Mouse (Mus musculus) bone marrow macrophage, adult 2 months (primary cell): ENCODE data around the gene Ppp2r3d. TPM values are rescaled to one million over a fixed set of nuclear protein-coding genes. Genes with fewer than 3 reads are reported as not detected.
A peak's percentile ranks its signal among the peaks of the same experiment; 100 is the strongest.

Experiments
- H3K27ac ChIP-seq: 2 replicates; pipeline ENCODE4 v1.5.1; 2012; ENCODE audit warnings: low read depth, low read length; ENCODE audit not compliant: insufficient read depth
- H3K4me1 ChIP-seq: 2 replicates; pipeline ENCODE4 v1.6.1; 2012; ENCODE audit warnings: low read length; ENCODE audit not compliant: control insufficient read depth, insufficient read depth
- H3K4me3 ChIP-seq: 2 replicates; pipeline ENCODE4 v1.5.1; 2012; ENCODE audit warnings: mild to moderate bottlenecking, low read length, moderate library complexity; ENCODE audit not compliant: insufficient read depth
- CTCF ChIP-seq: IDR thresholded peaks from 2 replicates; pipeline ENCODE4 v1.5.1; 2012; ENCODE audit warnings: low read depth, mild to moderate bottlenecking, low read length, moderate library complexity
- POLR2A ChIP-seq: IDR thresholded peaks from 2 replicates; pipeline ENCODE4 v1.6.1; 2012; ENCODE audit warnings: mild to moderate bottlenecking, low read depth, low read length, borderline replicate concordance
- polyA plus RNA-seq: library from polyadenylated mRNA; stranded (reverse); fragments of >200 nt; gene quantifications from 2 replicates; pipeline ENCODE4 v1.2.4, GENCODE M21; 2012; ENCODE audit not compliant: missing spikeins, insufficient read depth, insufficient read length

Gene Ppp2r3d
- polyA plus RNA-seq, 1 experiment = 110 TPM

- no peak overlapping the region for H3K4me3 ChIP-seq
Observed at GRCm38 (mm10) chr9:124439403-124439847, 37.3 kb downstream of the Ppp2r3d start.

GRCm38 (mm10) chr9:124438686-124439346, 37.9 kb downstream of the Ppp2r3d start:
- Histone ChIP-seq H3K4me1 (no peaks in the 10 kb centered on the region), H3K27ac (no peak overlapping the region), H3K4me3 (no peak overlapping the region)
- no peak for TF ChIP-seq POLR2A
- TF ChIP-seq CTCF = no peak

More at GRCm38 (mm10) chr9:124439403-124439847, 37.3 kb downstream of the Ppp2r3d start:
- no peak overlapping the region for H3K27ac ChIP-seq
- H3K4me1 ChIP-seq = no peaks in the 10 kb centered on the region
- no peak for TF ChIP-seq CTCF
- TF ChIP-seq POLR2A = no peak

DNA sequence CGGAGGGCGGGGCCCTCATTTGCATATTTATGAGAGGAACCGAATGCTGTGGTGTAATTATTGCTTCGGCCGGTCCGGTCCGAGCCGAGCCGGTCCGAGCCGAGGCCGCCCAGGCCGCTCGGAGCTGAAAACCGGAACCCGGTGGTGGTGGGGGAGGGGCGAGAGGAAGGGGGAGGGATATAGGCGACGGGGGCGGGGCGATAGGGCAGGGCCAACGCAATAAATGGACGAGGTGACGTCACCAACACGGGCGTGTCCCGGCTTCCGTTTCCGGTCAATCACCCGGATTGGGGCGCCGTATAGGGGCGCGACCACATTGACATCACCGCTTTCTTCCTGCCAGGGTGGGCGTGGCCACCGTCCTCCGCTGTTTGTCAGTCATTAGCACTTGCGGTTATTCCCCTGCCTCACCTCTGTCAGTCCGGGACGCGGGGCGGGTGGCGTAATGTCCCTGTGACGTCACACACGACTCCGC, 51.2 kb downstream of the Ppp2r3d start:
- peak overlapping the region; percentile 97 for H3K27ac ChIP-seq
- no peak for TF ChIP-seq CTCF
- no peak for TF ChIP-seq POLR2A
- H3K4me1 ChIP-seq = no peaks in the 10 kb centered on the region
- H3K4me3 ChIP-seq = peak overlapping the region; percentile 73

DNA sequence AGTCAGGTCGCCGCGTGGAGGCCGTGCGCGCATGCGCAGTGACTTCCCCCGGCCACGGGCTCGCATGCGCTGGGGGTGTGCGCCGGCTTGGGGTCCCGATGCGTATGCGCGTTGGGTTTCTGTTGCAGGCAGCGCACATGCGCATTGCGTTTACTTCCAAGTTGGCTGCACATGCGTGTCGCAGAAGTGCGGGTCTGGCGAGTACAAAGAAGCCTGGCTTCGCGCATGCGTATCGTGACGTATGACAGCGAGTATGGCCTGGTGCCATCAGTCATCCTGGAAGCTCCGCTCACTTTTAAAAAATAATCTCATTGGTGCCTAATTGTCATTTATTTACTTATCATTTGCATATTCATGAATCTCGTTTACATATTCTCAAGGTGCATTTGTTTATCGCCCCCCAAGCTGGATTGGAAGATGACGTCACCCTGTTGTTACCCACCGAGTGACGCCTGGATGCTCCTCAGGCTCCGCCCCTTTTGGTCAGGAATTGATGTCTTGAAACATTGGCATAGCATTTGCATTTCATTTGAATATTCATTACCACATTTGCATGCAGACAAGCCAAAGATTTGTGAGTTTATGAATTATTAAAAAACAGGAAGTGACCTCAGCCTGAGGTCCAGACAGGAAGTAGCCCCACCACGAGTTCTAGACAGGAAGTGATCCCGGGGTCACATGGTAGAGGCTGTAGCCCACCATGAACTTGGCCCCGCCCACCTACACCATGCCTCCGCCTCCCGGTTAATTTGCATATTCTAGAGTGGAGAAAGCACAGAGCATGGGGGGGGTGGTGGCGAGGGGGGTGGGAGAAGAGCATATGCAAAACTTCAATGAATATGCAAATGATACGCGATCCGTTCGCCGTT, 51.9 kb downstream of the Ppp2r3d start:
- TF ChIP-seq CTCF (no peak), POLR2A (no peak)
- Histone ChIP-seq H3K4me3 (peak overlapping the region; percentile 73), H3K4me1 (no peaks in the 10 kb centered on the region), H3K27ac (peak overlapping the region; percentile 97)

DNA sequence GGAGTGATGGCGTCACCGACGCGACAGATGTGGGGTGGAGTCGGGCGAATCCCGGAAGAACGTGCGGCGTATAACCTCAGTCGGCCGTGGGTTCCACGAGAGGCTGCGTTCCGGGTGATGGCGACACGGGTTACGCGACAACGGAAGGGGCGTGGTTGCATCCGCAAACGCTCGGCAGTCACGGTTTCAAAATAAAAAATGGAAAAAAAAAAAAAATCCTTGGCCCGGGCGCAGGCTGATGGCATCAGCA, 52.5 kb downstream of the Ppp2r3d start:
- no peak for TF ChIP-seq CTCF
- TF ChIP-seq POLR2A = no peak
- peak overlapping the region; percentile 97 for H3K27ac ChIP-seq
- H3K4me1 ChIP-seq = no peaks in the 10 kb centered on the region
- H3K4me3 ChIP-seq = peak overlapping the region; percentile 73

DNA sequence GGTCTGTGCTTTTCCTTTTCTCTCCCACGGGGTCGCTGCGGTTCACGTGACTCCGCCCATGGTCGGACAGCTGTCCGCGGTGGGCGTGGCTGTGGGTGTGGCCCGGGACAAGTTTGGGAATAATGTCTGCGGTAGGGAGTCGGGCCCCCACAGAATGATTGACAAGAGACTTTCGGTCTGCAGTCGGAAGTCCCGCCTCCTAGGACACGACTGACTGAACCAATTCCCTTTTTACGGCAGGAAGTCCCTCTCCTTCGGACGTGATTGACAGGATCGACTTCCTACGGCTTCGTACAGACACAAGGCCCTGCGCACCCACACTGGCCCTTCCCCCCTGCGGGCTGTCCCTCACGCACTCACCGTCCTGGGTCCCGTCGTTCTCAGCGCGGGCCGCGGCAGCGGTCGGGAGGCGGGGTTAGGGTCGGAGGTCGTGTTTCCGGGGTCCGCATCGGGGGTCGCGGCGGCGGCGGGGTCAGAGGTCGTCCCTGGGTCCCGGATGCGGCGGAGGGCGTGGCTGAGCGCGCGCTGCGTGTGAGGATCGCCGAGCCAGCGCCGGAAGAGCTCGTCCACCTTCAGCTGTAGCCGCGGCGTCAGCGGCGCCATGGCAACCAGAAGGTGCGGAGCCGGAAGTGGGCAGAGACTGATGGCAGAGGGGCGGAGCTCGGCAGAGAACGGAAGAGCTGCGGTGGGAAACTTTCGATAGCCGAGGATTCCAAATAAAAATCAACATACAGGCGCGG, 53.0 kb downstream of the Ppp2r3d start:
- peak overlapping the region; percentile 73 for H3K4me3 ChIP-seq
- peak overlapping the region; percentile 97 for H3K27ac ChIP-seq
- TF ChIP-seq CTCF (no peak), POLR2A (no peak)
- H3K4me1 ChIP-seq = no peaks in the 10 kb centered on the region

- Histone ChIP-seq H3K27ac (peak overlapping the region; percentile 97), H3K4me3 (peak overlapping the region; percentile 73), H3K4me1 (no peaks in the 10 kb centered on the region)
- no peak for TF ChIP-seq CTCF
- no peak for TF ChIP-seq POLR2A
Observed at GRCm38 (mm10) chr9:124422900-124423551, 53.7 kb downstream of the Ppp2r3d start.

DNA sequence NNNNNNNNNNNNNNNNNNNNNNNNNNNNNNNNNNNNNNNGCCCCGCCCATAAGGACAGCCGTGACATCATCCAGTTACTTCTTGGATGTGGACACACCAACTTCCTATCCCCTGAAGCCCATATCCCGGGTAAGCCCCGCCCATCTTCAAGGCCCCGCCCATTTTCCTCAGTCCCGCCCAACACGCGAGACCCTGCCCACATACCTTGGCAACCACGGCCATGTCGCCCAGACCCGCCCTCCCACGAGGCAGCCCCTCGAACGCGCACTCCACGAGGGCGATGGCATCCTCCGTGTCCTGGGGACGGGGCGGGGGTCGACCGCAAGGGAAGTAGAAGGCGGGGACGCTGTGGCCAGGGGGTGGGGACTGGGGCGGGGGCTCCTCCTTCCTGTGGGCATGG, 54.3 kb downstream of the Ppp2r3d start:
- Histone ChIP-seq H3K4me1 (no peaks in the 10 kb centered on the region), H3K4me3 (peak overlapping the region; percentile 73), H3K27ac (peak overlapping the region; percentile 97)
- TF ChIP-seq POLR2A (no peak), CTCF (no peak)

DNA sequence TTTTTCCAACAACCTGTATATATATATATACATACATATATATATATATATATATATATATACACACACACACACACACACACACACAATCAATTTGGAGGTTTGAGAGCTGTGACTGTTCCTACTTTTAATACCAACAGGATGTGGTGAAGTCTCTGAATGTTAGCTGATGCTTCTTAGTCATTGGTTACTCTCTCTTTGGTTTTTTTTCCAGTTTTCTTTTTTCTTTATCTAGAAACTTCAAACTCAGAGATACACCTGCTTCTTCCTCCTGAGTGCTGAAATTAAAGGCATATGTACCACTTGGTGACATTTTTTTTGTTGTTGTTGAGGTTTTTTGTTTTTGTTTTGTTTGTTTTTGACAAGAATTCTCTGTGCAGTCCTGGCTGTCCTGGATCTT, 63.8 kb downstream of the Ppp2r3d start:
- TF ChIP-seq CTCF (no peak), POLR2A (no peak)
- Histone ChIP-seq H3K4me1 (no peaks in the 10 kb centered on the region), H3K4me3 (no peak overlapping the region), H3K27ac (no peak overlapping the region)

DNA sequence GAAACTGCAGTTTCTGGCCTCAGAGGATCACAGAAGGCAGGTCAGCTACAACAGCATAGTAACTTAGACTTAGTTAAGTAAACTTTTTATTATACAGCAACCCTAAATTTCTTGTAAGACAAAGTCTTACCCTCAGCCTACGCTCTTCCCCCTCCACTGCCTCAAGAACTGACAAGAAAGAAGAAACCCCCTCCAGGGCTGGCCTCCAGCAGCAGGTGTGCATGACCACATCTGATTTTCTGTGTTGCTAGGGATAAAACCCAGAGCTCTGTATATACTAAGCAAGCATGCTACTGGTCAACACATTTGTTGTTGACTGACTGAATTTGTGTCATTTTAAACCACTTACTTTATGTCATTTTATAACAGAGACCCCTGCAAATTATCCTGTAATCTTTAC, 65.1 kb downstream of the Ppp2r3d start:
- Histone ChIP-seq H3K4me3 (no peak overlapping the region), H3K4me1 (no peaks in the 10 kb centered on the region), H3K27ac (no peak overlapping the region)
- TF ChIP-seq CTCF (no peak), POLR2A (no peak)
